Mouse (Mus musculus) cerebellum, adult 11 months (tissue): ENCODE results near the gene Borcs6.
"Not testable (repeated sequence)": the region's sequence is repeated elsewhere in the genome, so short reads cannot be mapped to it uniquely, and the experiment has no call there.

Source experiments
- DNase-seq: peaks from one replicate; pipeline ENCODE4 v3.0.0; 2022

Borcs6 gene

GRCm38 (mm10) chr11:69090367-69090766 is 30.9 kb downstream of the Borcs6 start:
- DNase-seq, result no peak

- DNase-seq, result no peak
These were observed 32.3 kb downstream of the Borcs6 start for GRCm38 (mm10) chr11:69091566-69092385.

GRCm38 (mm10) chr11:69092386-69092751 is 32.9 kb downstream of the Borcs6 start:
- DNase-seq, result peak; percentile 87

- DNase-seq, result no peak
These were observed 33.4 kb downstream of the Borcs6 start for GRCm38 (mm10) chr11:69092871-69093270.

GRCm38 (mm10) chr11:69093856-69094255 is 34.3 kb downstream of the Borcs6 start:
- DNase-seq, result not testable (repeated sequence)

- DNase-seq, result peak; percentile 99
These were observed 35.3 kb downstream of the Borcs6 start, which contains the start of gene Per1 for GRCm38 (mm10) chr11:69094697-69095429. TSS of gene Per1 (plus strand) at chr11:69095217.

- DNase-seq, result peak; percentile 33
These were observed 36.2 kb downstream of the Borcs6 start for GRCm38 (mm10) chr11:69095511-69096231.

GRCm38 (mm10) chr11:69096360-69096986 is 37.0 kb downstream of the Borcs6 start:
- DNase-seq, result no peak

- DNase-seq, result peak; percentile 87
These were observed 37.7 kb downstream of the Borcs6 start for GRCm38 (mm10) chr11:69096987-69097900.

GRCm38 (mm10) chr11:69098039-69098761 is 38.7 kb downstream of the Borcs6 start:
- no peak for DNase-seq

- peak; percentile 100 for DNase-seq
These were observed 39.2 kb downstream of the Borcs6 start for GRCm38 (mm10) chr11:69098762-69099091.

- peak; percentile 79 for DNase-seq
These were observed 39.8 kb downstream of the Borcs6 start for GRCm38 (mm10) chr11:69099177-69099914.

GRCm38 (mm10) chr11:69099915-69100345 is 40.4 kb downstream of the Borcs6 start:
- peak; percentile 88 for DNase-seq

- DNase-seq, result peak; percentile 54
These were observed 41.3 kb downstream of the Borcs6 start for GRCm38 (mm10) chr11:69100639-69101360.

- peak; percentile 35 for DNase-seq
These were observed 42.3 kb downstream of the Borcs6 start for GRCm38 (mm10) chr11:69101604-69102402.

- peak; percentile 44 for DNase-seq
These were observed 42.8 kb downstream of the Borcs6 start for GRCm38 (mm10) chr11:69102403-69102725.

- DNase-seq, result peak; percentile 28
These were observed 43.6 kb downstream of the Borcs6 start for GRCm38 (mm10) chr11:69103121-69103520.

- peak; percentile 30 for DNase-seq
These were observed 44.3 kb downstream of the Borcs6 start for GRCm38 (mm10) chr11:69103531-69104435.
